Mouse (Mus musculus): ENCODE data around the gene Cyp4f39.
"Not testable (repeated sequence)": the region's sequence is repeated elsewhere in the genome, so short reads cannot be mapped to it uniquely, and the experiment has no call there.

The Cyp4f39 gene

DNA sequence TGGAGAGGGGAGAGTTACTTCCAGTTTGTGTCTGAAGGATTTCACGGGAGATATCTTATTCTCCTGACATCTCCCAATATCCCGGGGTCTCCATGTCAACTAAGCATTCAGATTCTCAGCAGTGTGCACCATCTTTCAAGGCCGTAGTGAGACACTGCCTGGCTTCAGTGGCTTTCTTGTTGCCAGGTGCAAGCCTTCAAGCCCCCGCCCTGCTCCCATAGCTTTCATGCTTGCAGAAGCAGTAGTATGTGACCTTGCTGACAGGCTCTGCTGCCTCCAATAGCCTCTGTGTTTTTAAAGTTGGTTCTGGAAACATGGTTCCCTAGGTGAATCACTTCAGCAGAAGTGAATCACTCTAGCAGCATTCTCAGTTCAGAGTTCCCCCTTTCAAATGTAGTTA is 79.8 kb downstream of the Cyp4f39 start:
- DNase-seq: not testable (repeated sequence)

GRCm38 (mm10) chr17:32534068-32534467 is 81.5 kb downstream of the Cyp4f39 start:
- peak; percentile 38 for DNase-seq

GRCm38 (mm10) chr17:32536051-32536866 is 83.7 kb downstream of the Cyp4f39 start, which contains the start of gene Cyp4f16:
TSS of gene Cyp4f16 (plus strand) at chr17:32536558.
- peak; percentile 95 for DNase-seq

DNA sequence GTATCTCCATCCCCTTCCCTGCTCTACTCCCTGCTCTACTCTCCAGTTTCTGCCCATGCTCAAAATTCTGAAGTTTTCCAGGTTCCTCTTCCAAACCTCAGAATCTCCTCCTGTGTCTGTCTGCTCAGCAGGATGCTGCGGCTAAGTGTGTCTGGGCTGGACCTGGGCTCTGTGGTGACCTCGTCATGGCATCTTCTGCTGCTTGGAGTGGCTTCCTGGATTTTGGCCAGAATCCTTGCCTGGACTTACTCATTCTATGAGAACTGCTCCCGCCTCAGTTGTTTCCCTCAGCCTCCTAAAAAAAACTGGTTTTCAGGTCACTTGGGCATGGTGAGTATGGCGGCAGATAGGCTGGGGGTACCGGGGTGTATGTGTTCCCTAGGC is 84.3 kb downstream of the Cyp4f39 start:
- peak; percentile 39 for DNase-seq
